Mouse (Mus musculus): ENCODE data around the gene Ccdc157.

- TF ChIP-seq CTCF (IDR thresholded peaks at IDR 0.05) (no peak), EP300 (IDR thresholded peaks at IDR 0.05) (no peak)
Measured at GRCm38 (mm10) chr11:4153694-4154093, 6.4 kb downstream of the Ccdc157 start.
